Mouse (Mus musculus): ENCODE data around the gene Gramd1c.

Gramd1c gene

GRCm38 (mm10) chr16:43979328-43980109 lies 83.6 kb downstream of the Gramd1c start, which contains the start of gene Zdhhc23:
Zdhhc23 (minus strand) TSS chr16:43979791.
- no peak for TF ChIP-seq POU5F1 (IDR thresholded peaks at IDR 0.05; ENCODE audit: borderline replicate concordance, low read length)
- Histone ChIP-seq H3K4me3 (replicated peaks; ENCODE audit: low read length) (peak within 1 kb of the TSS; percentile 90), H3K36me3 (ENCODE audit: insufficient read depth, low read length) (no peaks in the 10 kb centered on the region), H3K27me3 (ENCODE audit: insufficient read depth, low read length) (peaks cover 51% of the 10 kb centered on the region), H3K4me1 (replicated peaks; ENCODE audit: low read depth, low read length) (peaks cover 7% of the 10 kb centered on the region), H3K9me3 (ENCODE audit: low read length) (no peaks in the 10 kb centered on the region)

- peak overlapping the region; percentile 90 for H3K4me3 ChIP-seq (replicated peaks; ENCODE audit: low read length)
- no peak for TF ChIP-seq CTCF (conservative IDR thresholded peaks at IDR 0.05; ENCODE audit: low read length)
- no peak for TF ChIP-seq NANOG (IDR thresholded peaks at IDR 0.05; ENCODE audit: borderline replicate concordance, low read length)
- no peak for TF ChIP-seq POU5F1 (IDR thresholded peaks at IDR 0.05; ENCODE audit: borderline replicate concordance, low read length)
- no peaks in the 10 kb centered on the region for H3K36me3 ChIP-seq (ENCODE audit: insufficient read depth, low read length)
- H3K4me1 ChIP-seq (replicated peaks; ENCODE audit: low read depth, low read length), result peaks cover 12% of the 10 kb centered on the region
- no peaks in the 10 kb centered on the region for H3K9me3 ChIP-seq (ENCODE audit: low read length)
- H3K27me3 ChIP-seq (ENCODE audit: insufficient read depth, low read length), result peaks cover 52% of the 10 kb centered on the region
These were observed 84.2 kb downstream of the Gramd1c start for GRCm38 (mm10) chr16:43979010-43979327.

GRCm38 (mm10) chr16:43973606-43974220 lies 89.4 kb downstream of the Gramd1c start:
- H3K9me3 ChIP-seq (ENCODE audit: low read length), result no peaks in the 10 kb centered on the region
- peak overlapping the region; percentile 58 for H3K4me3 ChIP-seq (replicated peaks; ENCODE audit: low read length)
- peaks cover 26% of the 10 kb centered on the region for H3K4me1 ChIP-seq (replicated peaks; ENCODE audit: low read depth, low read length)
- no peaks in the 10 kb centered on the region for H3K36me3 ChIP-seq (ENCODE audit: insufficient read depth, low read length)
- H3K27me3 ChIP-seq (ENCODE audit: insufficient read depth, low read length), result peaks cover 48% of the 10 kb centered on the region
- TF ChIP-seq NANOG (IDR thresholded peaks at IDR 0.05; ENCODE audit: borderline replicate concordance, low read length), result no peak
- TF ChIP-seq POU5F1 (IDR thresholded peaks at IDR 0.05; ENCODE audit: borderline replicate concordance, low read length), result no peak
- no peak for TF ChIP-seq CTCF (conservative IDR thresholded peaks at IDR 0.05; ENCODE audit: low read length)

- H3K27me3 ChIP-seq (ENCODE audit: insufficient read depth, low read length), result peaks cover 42% of the 10 kb centered on the region
- no peaks in the 10 kb centered on the region for H3K36me3 ChIP-seq (ENCODE audit: insufficient read depth, low read length)
- peaks cover 29% of the 10 kb centered on the region for H3K4me1 ChIP-seq (replicated peaks; ENCODE audit: low read depth, low read length)
- H3K9me3 ChIP-seq (ENCODE audit: low read length), result no peaks in the 10 kb centered on the region
- H3K4me3 ChIP-seq (replicated peaks; ENCODE audit: low read length), result peak overlapping the region; percentile 58
- no peak for TF ChIP-seq CTCF (conservative IDR thresholded peaks at IDR 0.05; ENCODE audit: low read length)
- TF ChIP-seq POU5F1 (IDR thresholded peaks at IDR 0.05; ENCODE audit: borderline replicate concordance, low read length), result no peak
- no peak for TF ChIP-seq NANOG (IDR thresholded peaks at IDR 0.05; ENCODE audit: borderline replicate concordance, low read length)
These were observed 90.0 kb downstream of the Gramd1c start for GRCm38 (mm10) chr16:43973147-43973546.

- no peaks in the 10 kb centered on the region for H3K9me3 ChIP-seq (ENCODE audit: low read length)
- H3K4me1 ChIP-seq (replicated peaks; ENCODE audit: low read depth, low read length), result peaks cover 29% of the 10 kb centered on the region
- TF ChIP-seq NANOG (IDR thresholded peaks at IDR 0.05; ENCODE audit: borderline replicate concordance, low read length), result no peak
- no peak for TF ChIP-seq CTCF (conservative IDR thresholded peaks at IDR 0.05; ENCODE audit: low read length)
- no peaks in the 10 kb centered on the region for H3K36me3 ChIP-seq (ENCODE audit: insufficient read depth, low read length)
- H3K27me3 ChIP-seq (ENCODE audit: insufficient read depth, low read length), result peaks cover 38% of the 10 kb centered on the region
- no peak overlapping the region for H3K4me3 ChIP-seq (replicated peaks; ENCODE audit: low read length)
These were observed 90.8 kb downstream of the Gramd1c start for GRCm38 (mm10) chr16:43972391-43972790.

- TF ChIP-seq NANOG (IDR thresholded peaks at IDR 0.05; ENCODE audit: borderline replicate concordance, low read length) (no peak), CTCF (conservative IDR thresholded peaks at IDR 0.05; ENCODE audit: low read length) (no peak), POU5F1 (IDR thresholded peaks at IDR 0.05; ENCODE audit: borderline replicate concordance, low read length) (no peak)
- Histone ChIP-seq H3K9me3 (ENCODE audit: low read length) (no peaks in the 10 kb centered on the region), H3K27me3 (ENCODE audit: insufficient read depth, low read length) (peaks cover 33% of the 10 kb centered on the region), H3K4me1 (replicated peaks; ENCODE audit: low read depth, low read length) (peaks cover 29% of the 10 kb centered on the region), H3K36me3 (ENCODE audit: insufficient read depth, low read length) (no peaks in the 10 kb centered on the region), H3K4me3 (replicated peaks; ENCODE audit: low read length) (no peak overlapping the region)
These were observed 91.4 kb downstream of the Gramd1c start for GRCm38 (mm10) chr16:43971741-43972140.

- no peaks in the 10 kb centered on the region for H3K9me3 ChIP-seq (ENCODE audit: low read length)
- TF ChIP-seq CTCF (conservative IDR thresholded peaks at IDR 0.05; ENCODE audit: low read length) (no peak), POU5F1 (IDR thresholded peaks at IDR 0.05; ENCODE audit: borderline replicate concordance, low read length) (no peak), NANOG (IDR thresholded peaks at IDR 0.05; ENCODE audit: borderline replicate concordance, low read length) (no peak)
- peaks cover 28% of the 10 kb centered on the region for H3K27me3 ChIP-seq (ENCODE audit: insufficient read depth, low read length)
- no peaks in the 10 kb centered on the region for H3K36me3 ChIP-seq (ENCODE audit: insufficient read depth, low read length)
- H3K4me1 ChIP-seq (replicated peaks; ENCODE audit: low read depth, low read length), result peaks cover 29% of the 10 kb centered on the region
- no peak overlapping the region for H3K4me3 ChIP-seq (replicated peaks; ENCODE audit: low read length)
These were observed 92.0 kb downstream of the Gramd1c start for GRCm38 (mm10) chr16:43971189-43971588.

GRCm38 (mm10) chr16:43970426-43970825 lies 92.7 kb downstream of the Gramd1c start:
- TF ChIP-seq NANOG (IDR thresholded peaks at IDR 0.05; ENCODE audit: borderline replicate concordance, low read length), result no peak
- TF ChIP-seq POU5F1 (IDR thresholded peaks at IDR 0.05; ENCODE audit: borderline replicate concordance, low read length), result no peak
- no peak for TF ChIP-seq CTCF (conservative IDR thresholded peaks at IDR 0.05; ENCODE audit: low read length)
- Histone ChIP-seq H3K4me1 (replicated peaks; ENCODE audit: low read depth, low read length) (peaks cover 29% of the 10 kb centered on the region), H3K4me3 (replicated peaks; ENCODE audit: low read length) (no peak overlapping the region), H3K27me3 (ENCODE audit: insufficient read depth, low read length) (peaks cover 26% of the 10 kb centered on the region), H3K9me3 (ENCODE audit: low read length) (no peaks in the 10 kb centered on the region), H3K36me3 (ENCODE audit: insufficient read depth, low read length) (no peaks in the 10 kb centered on the region)

Data from E14TG2a.4 (cell line).